17 mouse cellular contexts compared by ENCODE assay signal in the genomic region with DNA sequence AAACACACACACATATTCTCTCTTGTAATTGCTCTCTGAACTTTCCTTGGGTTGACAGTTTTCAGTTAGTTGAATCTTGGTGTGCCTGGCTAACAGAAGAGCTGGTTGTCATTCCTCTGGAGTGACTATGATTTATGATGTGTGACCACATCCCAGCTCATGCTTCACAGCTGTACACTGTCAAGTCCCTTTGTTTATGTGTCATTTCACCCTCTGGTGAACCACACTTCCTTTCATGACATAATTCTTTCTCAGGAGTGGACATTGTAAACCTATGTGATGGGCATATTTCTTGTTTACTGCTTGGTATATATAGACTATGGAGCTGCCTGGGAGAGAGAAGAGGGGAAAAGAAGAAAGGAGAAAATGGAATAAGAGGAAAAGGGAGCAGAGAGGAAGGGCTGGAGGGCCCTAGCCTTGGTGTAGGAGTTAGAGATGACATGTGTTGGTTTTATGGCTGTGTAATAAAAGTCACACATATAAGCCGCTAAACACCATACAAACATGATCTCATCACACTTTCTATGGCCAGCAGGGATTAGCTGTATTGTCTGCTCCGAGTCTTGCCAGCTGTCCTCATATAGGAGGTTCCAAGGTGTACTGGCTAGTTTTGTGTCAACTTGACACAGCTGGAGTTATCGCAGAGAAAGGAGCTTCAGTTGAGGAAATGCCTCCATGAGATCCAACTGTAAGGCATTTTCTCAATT.
A peak's percentile ranks its signal among the peaks of the same experiment; 100 is the strongest.
DNase-seq lines count a peak whose midpoint lies in the region; ATAC-seq and TF ChIP-seq lines count a peak whose summit lies in the region.
"Had no signal": no experiment of that assay in that cellular context is flagged by ENCODE, and none has a peak within 500 bp of the region (broad histone marks: within the 10 kb centered on the region; RNA-seq: fewer than 3 reads in every experiment).

No protein-coding gene starts in this region.

- no peaks in the 10 kb centered on the region for H3K9me3 ChIP-seq in kidney, embryonic 15.5 days (replicated peaks)
- H3K9me3 ChIP-seq: heart, embryonic 12.5 days; limb, embryonic 12.5 days had no signal

- no peaks in the 10 kb centered on the region for H3K27me3 ChIP-seq in kidney, embryonic 15.5 days
- H3K27me3 ChIP-seq: heart, embryonic 12.5 days; limb, embryonic 12.5 days had no signal

- no peak overlapping the region for H3K4me2 ChIP-seq in kidney, embryonic 15.5 days
- H3K4me2 ChIP-seq: heart, embryonic 12.5 days; limb, embryonic 12.5 days had no signal

- no peak overlapping the region for H3K4me3 ChIP-seq in kidney, embryonic 15.5 days (replicated peaks)
- H3K4me3 ChIP-seq in lung, adult 2 months (replicated peaks; ENCODE audit: extremely low read depth, low read depth, low read length): no peak overlapping the region
- H3K4me3 ChIP-seq: heart, embryonic 12.5 days; limb, embryonic 12.5 days had no signal

- no peak for TF ChIP-seq POLR2A in lung, adult 2 months (IDR thresholded peaks at IDR 0.05; ENCODE audit: borderline replicate concordance, extremely low read depth, low read depth, low read length)

- H3K27ac ChIP-seq in kidney, embryonic 15.5 days: peak overlapping the region; percentile 78
- H3K27ac ChIP-seq: limb, embryonic 12.5 days had no signal

- no peak for DNase-seq in kidney, adult 18-20 months
- DNase-seq in lung, postnatal 10 days: peak; percentile 54
- DNase-seq in lung, adult 2 months: no peak
- DNase-seq in adipocyte (ENCODE audit: low spot score) (peak; percentile 21), MN1 (ENCODE audit: low spot score) (no peak)
- no peak for DNase-seq in cerebellum, postnatal 25 days
- DNase-seq: adrenal gland, adult 2 months; cerebellum, postnatal 14 days; gastrocnemius, postnatal 10 days; retina, postnatal 1 day; spleen, adult 18-20 months had no signal

- TF ChIP-seq CTCF in lung, adult 2 months (IDR thresholded peaks at IDR 0.05; ENCODE audit: insufficient read depth, low read length): no peak

- H3K4me1 ChIP-seq in kidney, embryonic 15.5 days: peaks cover 11% of the 10 kb centered on the region; the same call in 1 of the 2 replicates
- H3K4me1 ChIP-seq in lung, adult 2 months (ENCODE audit: control insufficient read depth, insufficient read depth, low read length): no peaks in the 10 kb centered on the region; the same call in 1 of the 2 replicates
- H3K4me1 ChIP-seq: limb, embryonic 12.5 days had no signal

- no peaks in the 10 kb centered on the region for H3K36me3 ChIP-seq in kidney, embryonic 15.5 days
- H3K36me3 ChIP-seq: heart, embryonic 12.5 days; limb, embryonic 12.5 days had no signal

- H3K9ac ChIP-seq in kidney, embryonic 15.5 days: no peak overlapping the region
- H3K9ac ChIP-seq: heart, embryonic 12.5 days; limb, embryonic 12.5 days had no signal

- WGBS in kidney, embryonic 15.5 days: 29% methylated on average over 3 of the region's 3 CpGs
- 60% methylated on average over 3 of the region's 3 CpGs for WGBS in lung, adult 2 months

- peak; percentile 95 for ATAC-seq in kidney, embryonic 15.5 days (replicated peaks; ENCODE audit: low FRiP score)
- ATAC-seq in monocyte, adult 5-6 weeks (replicated peaks; ENCODE audit: insufficient number of reproducible peaks, low FRiP score, low TSS enrichment, poor library complexity, severe bottlenecking): peak; percentile 57
- ATAC-seq: forebrain, embryonic 16.5 days; intestine, embryonic 16.5 days had no signal

Comparison
In these comparisons a context has a peak if more than half of its experiments do, and no peak if none do; other contexts are left out.
1. DNase-seq: peak in lung, postnatal 10 days (single experiment) and adipocyte (single experiment); none in kidney, adult 18-20 months (single experiment), lung, adult 2 months (single experiment), cerebellum, postnatal 25 days (0 of 2) and MN1 (single experiment).